Mouse (Mus musculus) G1E-ER4 (cell line): ENCODE data around the gene Cdh24. TPM values are rescaled to one million over a fixed set of nuclear protein-coding genes. Genes with fewer than 3 reads are reported as not detected.
A peak's percentile ranks its signal among the peaks of the same experiment; 100 is the strongest.

ENCODE experiments used
- GATA1 ChIP-seq: IDR thresholded peaks from one replicate; pipeline ENCODE4 v1.8.0; 2012; ENCODE audit warnings: low read length, inconsistent platforms
- polyA plus RNA-seq: library from polyadenylated mRNA; stranded (reverse); fragments of >175 nt; gene quantifications from 2 replicates; pipeline ENCODE4 v1.2.3, GENCODE M21; 2012

Gene Cdh24
- polyA plus RNA-seq, result 2.3 and 2.8 TPM in 2 replicates

DNA sequence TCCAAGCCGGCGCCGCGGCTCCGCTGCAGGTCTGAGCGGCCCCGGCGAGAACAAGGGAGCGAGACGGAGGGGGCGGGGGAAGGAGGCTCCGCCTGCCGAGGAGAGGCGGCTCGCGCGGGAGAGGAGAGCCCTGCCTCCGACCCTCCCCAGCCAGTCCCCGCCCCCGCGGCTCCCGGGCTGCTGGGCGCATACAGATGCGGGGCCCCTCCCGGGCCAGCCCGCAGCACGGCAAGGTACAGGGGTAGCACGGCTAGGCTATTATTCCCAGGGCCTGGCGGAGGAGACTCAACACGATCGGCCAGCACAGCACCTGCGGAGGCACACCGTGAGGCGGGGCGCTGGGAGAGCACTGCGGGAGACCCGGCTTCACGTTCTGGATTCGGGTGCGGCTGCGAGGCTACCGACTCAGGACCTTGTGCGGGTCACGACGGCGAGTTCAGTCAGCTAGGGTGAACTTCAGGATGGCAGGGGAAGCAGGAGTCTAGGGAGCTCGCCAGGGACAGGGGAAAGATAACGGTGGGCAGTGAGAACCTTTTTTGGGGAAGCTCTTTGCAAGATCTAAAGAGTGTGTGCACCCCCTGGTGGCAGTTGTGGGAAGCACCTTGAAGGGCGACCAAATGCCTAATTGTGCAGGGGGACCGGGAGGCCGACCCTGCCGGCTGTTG, at the start of gene Cdh24:
Gene Cdh24, minus strand, starts transcription at position 60 of the 665 bp plus-strand sequence.
- TF ChIP-seq GATA1, result no peak

DNA sequence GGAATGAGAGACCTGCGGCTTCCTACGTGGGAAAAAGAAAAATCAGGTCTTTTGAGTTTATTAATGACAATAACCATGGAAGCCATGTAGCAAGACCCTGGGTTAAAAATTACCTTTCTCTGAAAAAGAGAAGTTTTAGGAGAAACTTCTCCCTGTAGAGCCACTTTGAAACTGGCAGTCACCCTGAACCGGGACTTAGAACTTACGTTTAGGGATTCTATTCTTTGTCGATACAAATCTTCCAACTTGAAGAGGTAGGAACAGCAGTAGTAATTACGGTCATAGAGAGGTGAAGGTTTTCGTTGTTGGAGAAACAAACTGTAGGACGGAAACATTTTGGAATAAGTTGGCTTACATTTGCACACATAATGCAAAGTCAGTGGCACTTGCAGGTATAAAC, 46.1 kb upstream of the Cdh24 start:
- no peak for TF ChIP-seq GATA1

DNA sequence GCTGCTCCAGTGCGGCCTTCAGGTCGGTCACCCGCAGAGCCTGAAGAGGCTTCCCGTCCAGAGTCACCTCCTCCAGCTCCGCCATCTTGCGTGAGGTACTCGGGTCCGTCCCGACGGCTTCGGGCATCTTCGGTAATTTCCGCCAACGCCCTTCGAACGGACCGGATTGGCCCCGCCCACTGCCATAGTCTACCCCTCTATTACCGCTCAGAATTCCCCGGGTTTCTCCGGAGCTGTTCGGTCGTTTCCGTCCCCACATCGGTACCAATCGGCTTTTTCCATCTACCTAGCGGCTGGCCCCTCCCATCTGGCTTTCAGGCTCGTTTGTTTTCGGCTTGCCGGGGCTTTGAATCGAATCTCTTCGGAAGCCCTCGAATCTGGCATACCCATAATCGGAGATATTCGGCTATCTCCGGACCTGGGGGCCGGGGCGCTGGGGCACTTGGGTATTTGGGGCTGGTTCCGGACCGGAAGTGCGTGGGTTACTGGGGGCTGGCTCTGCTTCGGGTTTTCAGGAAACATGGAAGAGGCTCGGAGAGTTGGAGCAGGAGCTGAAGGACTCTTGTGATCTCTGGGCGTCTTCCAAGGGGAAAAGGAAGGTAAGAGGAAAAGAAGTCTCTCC, 45.5 kb upstream of the Cdh24 start, which contains the start of gene Acin1:
Gene Acin1, minus strand, starts transcription at position 410 of the 622 bp plus-strand sequence.
- no peak for TF ChIP-seq GATA1

DNA sequence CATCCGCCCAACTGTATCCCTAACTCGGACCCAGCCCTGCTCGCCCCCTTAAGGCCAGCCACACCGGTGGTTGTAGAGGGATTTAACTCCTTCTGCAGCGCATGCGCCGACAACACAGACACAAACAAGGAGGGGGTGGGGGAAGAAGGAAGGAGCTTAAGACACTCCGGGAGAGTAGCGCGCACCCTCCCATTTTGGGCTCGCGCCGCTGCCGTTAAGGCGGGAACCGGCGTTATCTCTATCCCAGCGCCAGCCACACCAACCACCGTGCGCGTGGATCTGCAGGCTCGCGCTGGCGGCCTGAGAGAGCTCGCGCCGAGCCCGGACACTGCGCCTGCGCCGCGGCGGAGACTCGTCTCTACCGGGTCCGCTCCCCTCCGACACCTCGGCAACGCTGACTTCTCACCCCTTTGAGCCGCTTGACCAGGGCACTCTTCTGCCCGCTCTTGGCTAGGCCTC, 44.9 kb upstream of the Cdh24 start, which contains the start of gene 1700123O20Rik:
Gene 1700123O20Rik, plus strand, starts transcription at position 154 of the 459 bp plus-strand sequence.
- TF ChIP-seq GATA1, result peak; percentile 33

DNA sequence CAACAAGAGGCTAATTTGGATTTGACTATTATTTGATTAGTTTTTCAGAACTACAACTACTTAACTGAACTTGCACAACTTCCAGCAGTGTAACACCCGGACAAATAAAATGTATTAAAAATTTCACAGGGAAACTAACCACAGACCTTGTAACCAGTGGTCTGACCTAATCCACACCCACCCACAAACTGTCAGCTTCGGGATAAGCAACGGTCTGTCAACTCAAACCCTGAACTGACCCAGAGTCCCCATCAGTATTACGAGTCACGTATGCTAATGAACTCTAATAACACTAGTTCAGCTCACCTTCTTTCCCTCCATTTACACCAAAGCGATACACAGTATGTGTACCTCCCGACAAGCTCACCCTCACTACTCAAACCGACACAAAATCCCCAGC, 44.3 kb upstream of the Cdh24 start:
- no peak for TF ChIP-seq GATA1

DNA sequence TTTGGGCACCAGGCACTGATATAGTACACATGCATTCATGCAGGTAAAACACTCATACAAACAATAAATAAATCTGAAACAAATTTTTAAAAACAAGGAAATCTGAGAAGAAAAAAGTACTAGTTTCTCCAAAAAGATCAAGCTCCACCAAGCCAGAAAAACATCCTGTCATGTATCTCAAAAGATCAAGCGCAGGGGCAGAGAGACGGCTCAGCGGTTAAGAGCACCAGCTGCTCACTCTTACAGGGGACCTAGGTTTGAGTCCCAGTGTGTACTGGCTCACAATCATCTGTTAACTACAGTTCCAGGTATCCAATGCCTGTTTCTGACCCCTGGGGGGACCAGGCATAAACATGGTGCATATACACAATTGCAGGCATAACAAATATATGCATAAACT, 41.2 kb upstream of the Cdh24 start:
- TF ChIP-seq GATA1, result no peak

DNA sequence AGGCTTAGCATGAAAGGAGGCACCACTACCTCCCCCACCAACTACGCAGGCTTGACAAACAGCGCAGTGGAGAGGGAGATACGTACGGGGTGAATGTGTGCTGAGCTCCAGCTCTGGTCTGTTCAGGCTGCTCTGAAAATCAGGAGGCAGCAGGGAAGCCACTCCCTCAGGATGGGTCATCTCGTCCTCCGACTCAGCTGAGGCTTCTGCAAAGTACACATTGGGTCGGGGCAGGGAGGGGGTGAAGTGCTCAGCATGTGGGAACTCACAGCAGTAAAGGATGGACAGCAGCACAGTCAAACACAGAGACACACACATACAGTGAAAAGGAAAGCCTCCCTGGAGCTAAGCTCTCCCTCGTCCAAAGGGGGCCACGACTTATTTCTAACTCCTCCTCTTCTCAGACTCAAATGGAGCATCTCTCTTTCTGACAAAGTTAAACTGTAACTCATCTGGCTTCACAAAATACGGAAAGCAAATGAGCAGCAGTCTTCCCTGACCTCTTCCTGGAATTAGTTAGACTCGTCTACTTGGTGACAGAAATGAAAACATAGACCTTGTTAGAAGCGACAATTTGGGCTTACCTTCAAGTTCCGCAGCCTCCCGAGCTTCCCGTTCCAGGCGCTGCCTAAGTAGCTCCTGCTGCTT, 37.6 kb upstream of the Cdh24 start:
- no peak for TF ChIP-seq GATA1

DNA sequence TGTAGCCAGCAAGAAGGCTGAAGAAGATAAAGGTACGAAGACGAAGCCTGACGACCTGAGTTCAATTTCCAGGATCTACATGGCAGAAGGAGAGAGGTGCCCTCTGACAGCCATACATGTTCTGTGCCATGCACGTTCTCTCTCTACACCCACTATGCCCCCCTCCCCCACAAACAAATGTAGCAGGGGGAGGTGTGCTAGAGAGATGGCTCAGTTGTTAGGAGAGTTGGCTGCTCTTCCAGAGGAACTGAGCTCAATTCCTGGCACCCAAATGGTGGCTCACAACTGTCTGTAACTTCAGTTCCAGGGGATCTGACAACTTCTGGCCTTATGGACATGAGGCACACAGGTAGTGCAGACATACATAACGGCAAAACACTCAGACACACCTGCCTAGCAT, 35.1 kb upstream of the Cdh24 start:
- no peak for TF ChIP-seq GATA1

DNA sequence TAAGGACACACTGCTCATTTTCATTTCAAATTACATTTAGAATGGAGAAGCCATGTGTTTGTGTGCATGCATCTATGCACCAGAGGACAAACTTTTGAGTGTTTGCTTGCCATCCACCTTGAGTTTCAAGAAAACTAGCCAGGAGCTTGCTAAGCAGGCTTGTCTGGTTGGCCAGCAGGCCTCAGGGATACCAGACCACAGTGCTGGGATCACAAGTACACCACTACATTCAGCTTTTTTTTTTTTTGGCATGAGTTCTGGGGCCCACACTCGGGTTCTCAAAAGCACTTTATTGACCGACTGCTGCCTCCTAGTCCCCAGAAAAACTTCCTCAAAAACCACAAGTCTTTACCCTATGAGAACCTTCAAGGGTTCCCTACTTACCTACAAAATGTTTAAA, 33.2 kb upstream of the Cdh24 start:
- TF ChIP-seq GATA1, result no peak

DNA sequence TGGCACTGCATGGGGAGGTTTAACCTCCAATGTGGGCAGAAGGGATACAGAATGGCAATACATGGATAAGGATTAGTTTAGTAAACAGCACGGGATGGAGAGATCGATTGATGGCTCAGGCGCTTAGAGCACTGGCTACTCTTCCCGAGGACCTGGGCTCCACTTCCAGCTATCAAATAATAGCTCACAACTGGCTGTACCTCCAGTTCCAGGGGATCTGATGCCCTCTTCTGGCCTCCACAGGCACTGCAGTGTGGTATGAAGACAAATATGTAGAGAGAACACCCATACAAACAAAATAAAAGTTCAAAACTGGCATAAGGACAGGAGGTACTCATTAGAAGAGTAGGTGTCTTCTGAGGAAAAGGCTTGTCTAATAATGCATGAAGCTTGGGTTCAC, 28.2 kb upstream of the Cdh24 start:
- no peak for TF ChIP-seq GATA1

DNA sequence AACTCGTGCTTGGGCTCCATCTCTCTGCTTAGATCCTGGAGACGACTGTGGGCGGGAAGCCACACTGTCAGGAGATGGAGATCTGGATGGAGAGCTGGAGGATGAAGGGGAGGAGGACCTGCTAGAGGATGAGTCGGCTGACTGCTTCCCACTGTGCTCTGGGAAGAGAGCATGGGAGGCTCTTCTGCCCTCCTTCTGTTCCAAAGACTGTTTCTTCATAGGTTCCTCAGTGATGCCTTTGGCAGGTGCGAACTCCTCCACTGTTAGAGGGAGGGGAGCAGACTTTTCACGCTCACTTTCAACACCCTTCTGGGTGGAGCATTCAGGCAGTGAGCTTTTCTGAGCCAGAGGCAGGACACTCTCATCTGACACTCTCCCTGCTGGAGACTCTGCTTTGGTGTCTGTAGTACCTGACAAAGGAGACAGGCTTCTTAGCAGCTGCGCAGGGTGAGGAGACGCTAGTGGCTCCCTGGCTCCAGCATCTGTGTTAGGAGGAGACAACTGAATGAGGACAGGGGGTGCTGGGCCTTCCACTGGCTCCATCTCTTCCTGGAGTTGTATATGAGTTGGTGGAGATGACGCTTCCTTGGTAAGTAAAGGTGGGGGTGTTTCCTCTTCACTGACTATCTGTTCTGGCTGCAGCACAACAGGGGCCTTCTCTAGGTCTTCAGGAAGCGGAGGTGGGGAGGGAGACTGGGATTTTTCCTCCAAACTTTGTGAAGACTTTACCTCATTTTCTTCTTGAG, 23.5 kb upstream of the Cdh24 start:
- no peak for TF ChIP-seq GATA1

DNA sequence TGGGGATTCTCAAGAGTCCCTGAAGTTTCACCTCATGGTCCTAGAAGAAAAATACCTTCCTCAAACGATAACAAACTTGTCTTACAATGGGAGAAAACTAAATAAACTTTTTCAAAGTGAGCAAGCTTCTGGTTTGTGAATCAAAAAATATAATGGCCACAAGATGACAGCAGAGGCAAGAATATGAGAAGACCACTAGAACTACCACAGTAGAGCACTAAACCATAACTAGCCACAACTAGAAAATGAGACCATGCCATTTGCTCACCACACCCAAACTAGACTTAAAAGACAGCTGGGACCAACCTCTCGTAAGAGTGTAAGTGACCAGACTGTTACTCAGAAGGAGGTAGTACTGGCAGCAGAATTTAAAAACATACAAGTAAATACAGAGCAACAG, 18.8 kb upstream of the Cdh24 start:
- no peak for TF ChIP-seq GATA1

DNA sequence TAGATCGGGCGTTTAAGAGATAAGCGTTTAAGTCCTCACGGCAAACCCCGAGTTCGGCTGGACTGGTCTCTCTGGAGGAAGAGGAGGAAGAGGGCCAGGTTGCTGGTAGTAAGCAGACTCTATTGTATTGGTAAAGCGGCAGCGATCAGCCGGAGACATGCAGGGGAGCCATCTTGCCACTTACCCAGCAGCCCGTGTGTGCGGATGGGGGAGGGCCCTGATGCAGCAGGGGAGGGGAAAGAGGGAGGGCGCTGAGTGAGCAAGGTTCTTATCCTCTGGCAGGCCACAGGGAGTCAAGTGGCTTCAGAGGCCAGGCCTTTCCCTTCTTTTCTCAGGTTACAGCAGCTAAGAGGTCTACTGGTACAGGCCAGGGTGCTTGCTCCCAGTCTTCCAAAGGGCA, 12.3 kb upstream of the Cdh24 start:
- TF ChIP-seq GATA1, result no peak

DNA sequence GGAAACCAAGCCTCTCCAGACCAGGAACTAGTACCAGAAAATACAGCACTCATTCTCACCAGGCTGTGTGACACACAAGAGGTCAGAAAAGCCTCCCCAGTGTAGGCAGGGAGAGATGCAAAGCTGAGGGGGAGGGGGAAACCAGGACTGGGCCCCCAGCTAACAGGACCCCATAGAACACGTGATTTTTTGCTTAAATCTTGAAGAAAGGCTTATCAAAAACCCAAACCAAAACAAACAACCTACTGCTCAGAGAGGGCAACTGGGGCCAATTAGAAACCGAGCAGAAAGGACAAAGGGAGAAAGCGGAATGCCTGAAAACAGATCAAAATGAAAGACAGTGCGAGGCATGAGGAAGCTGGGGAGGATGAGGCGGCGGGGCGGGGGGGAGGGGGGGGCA, 11.6 kb upstream of the Cdh24 start:
- no peak for TF ChIP-seq GATA1

DNA sequence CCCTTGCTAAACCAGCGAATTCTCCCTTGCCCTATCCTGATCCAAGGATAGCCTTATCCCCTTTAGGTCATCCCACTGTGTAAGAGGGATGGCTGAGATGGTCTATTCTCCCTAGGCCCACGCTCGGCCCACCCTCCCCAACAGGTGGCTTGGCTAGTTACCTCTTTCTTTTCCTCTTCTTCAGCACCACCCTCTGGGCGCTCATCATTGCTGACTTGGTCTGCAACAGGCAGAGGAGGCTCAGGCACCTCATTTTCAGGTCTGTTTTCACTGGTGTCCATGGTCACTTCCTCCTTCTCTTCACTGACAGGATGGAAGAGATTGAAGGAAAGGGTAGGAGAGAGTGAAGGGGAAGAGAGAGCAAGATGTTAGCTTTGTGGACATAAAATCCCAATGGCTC, 10.4 kb upstream of the Cdh24 start:
- no peak for TF ChIP-seq GATA1
